Mouse (Mus musculus) cerebellum, postnatal 4 days (tissue): ENCODE data around the gene Tmem217.
"Not testable (repeated sequence)": the region's sequence is repeated elsewhere in the genome, so short reads cannot be mapped to it uniquely, and the experiment has no call there.

Source experiments
- DNase-seq, 2 experiments: peaks; one replicate each; pipeline ENCODE4 v3.0.0; 2022; ENCODE audit warnings: low spot score in 2 of 2, mixed read lengths in 1 of 2

Gene Tmem217

DNA sequence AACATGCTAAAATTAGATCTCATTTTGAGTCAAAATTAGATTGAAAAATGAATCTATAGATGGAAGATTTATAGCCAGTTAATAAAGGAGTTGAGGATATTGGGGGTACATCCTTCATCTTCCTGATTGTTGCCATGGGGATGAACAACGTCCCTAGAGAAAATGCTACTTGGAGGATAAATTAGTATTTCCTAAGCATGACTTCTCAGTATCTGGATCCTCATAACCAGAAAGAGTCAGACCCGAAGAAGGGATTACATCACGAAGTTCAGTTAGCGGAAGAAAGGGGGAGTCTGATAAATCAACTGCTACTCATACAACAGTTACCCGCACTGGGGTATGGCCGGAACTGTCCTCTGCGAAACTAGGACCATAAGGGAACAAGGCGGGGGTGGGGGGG, 3.2 kb downstream of the Tmem217 start:
- no peak for DNase-seq

DNA sequence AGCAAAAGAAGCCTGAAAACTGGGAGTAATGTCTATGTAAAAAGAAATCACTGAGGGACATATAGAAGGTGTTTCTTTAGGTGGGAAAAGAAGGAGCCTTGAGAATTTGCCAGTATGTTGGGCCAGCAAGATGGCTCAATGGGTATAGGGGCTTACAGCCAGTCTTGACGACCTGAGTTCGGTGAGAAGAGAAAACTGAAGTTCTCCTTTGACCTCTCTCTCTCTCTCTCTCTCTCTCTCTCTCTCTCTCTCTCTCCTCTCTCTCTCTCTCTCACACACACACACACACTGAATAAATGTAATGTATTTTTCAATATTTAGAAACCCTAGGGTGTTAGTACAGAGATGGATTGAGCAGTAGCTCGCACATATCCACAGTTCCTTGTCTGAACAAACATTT, 3.7 kb downstream of the Tmem217 start:
- DNase-seq, result no peak

DNA sequence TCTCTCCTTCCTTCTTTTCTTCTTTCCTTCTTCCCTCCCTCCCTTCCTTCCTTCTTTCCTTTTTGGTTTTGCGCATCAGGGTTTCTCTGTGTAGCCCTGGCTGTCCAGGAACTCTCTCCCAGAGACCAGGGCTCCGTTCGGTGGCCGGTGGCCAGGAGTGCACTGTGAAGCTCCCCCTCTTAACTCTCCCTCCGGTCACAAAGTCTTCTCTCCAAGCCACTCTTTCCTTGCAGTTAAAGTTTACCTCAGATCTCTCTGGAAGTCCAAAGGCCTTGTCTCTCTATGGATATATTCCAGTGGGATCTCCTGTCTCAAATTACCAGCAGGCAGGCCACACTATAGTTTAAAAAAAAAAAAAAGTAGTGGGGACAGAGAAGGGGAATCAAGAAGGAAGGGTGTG, 6.9 kb downstream of the Tmem217 start:
- DNase-seq, result no peak

DNA sequence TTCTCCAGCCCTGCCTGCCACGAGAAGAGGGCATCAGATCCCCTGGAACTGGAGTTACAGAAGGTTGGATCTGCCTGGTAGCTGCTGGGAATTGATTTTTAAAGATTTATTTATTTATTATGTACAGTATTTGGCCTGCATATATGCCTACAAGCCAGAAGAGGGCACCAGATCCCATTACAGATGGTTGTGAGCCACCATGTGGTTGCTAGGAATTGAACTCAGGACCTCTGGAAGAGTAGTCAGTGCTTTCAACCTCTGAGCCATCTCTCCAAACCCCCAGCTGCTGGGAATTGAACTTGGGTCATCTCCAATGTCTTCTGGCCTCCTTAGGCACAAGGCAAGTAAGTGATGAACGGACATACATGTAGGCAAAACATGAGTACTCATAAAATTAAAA, 8.1 kb downstream of the Tmem217 start:
- DNase-seq, result no peak

DNA sequence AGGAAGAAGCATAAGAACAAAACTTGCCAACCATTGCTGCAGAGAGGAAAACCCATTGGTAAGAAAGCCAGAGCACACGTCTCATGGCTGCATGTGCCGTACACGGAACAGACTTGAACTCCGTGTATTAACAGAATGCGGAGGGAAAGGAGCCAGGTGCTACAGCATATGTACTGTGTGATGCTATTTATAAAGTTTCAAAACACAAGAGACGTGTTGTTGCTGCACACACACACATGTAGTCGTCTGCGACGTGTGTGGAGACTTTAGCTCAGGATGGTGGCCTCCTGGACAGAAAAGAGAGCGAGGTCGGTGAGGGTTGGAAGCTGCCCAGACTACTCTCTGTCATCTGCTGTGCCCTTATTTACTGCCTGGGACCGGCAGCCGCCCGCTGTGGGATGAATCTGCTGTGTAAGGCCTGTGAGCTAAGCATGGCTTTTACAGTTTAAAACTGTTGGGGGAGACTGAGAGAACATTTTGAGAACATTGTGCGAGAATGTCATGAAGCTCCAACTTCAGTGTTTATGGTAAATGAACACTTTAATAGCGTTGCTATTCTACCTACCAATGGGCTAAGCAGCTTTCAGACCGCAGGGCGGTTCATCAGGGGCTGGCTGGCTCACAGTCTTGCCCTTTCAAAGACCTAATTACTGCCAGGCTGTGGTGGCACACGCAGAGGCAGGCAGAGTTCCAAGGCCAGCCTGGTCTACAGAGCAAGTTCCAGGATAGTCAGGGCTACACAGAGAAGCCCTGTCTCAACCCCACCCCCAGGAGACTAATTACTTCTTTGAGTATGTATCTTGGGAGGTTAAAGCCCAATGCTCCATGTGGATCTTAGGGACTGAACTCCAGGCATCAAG, 9.1 kb downstream of the Tmem217 start:
- DNase-seq, result no peak

DNA sequence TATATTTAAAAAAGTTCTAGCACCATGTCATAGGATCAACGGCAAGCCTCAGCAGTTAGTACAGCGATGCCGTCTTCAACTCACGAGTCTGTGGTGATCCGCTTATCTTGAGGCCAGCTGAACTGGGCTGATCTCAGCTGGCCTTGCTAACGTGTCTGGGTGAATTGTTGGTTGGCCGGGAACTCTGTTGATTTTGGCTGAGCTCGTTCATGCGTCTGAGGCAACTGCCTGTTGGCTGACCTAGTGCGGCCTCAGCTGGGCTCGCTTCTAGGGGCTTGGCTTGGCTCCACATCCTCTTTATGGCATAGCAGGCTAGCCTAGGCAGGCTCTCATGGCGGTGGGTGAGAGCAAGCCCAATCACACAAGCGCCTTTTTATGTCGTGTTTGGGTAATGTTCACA, 10.8 kb downstream of the Tmem217 start:
- DNase-seq, result peak in 1 of 2 experiments; percentile 56

DNA sequence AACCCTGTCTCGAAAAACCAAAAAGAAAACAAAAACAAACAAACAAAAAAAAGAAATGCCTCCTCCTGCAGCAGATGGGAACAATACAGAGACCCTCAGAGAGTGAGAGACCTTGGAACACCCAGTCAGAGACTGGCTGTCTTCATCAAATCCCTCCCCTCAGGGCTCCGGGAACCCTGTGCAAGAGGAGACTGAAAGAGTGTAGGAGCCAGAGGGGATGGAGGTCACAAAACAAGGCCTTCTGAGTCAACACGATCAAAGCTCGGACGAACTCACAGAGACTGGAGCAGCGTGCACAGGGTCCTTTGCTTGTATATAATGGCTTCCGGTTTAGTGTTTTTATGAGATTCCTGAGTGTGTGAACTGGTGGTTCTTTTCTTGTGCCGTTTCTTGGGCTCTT, 11.8 kb downstream of the Tmem217 start:
- no peak for DNase-seq

DNA sequence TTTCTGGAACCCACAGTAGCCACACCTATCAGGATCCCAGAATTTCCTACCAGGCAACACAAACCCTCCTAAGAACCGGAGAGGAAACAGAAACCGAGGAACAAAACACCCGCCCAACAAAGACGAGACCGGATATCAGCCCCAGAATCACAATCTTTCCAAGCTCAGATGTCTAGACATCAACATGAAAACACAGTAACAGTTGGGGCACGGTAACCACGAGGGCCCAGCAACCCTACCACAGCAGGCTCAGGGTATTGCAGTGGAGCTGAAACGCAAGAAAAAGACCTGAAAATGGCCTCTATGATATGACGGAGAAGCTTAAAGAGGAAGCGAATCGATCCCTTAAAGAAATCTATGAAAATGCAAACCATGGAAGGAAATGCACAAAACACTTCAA, 18.3 kb downstream of the Tmem217 start:
- DNase-seq, result no peak

DNA sequence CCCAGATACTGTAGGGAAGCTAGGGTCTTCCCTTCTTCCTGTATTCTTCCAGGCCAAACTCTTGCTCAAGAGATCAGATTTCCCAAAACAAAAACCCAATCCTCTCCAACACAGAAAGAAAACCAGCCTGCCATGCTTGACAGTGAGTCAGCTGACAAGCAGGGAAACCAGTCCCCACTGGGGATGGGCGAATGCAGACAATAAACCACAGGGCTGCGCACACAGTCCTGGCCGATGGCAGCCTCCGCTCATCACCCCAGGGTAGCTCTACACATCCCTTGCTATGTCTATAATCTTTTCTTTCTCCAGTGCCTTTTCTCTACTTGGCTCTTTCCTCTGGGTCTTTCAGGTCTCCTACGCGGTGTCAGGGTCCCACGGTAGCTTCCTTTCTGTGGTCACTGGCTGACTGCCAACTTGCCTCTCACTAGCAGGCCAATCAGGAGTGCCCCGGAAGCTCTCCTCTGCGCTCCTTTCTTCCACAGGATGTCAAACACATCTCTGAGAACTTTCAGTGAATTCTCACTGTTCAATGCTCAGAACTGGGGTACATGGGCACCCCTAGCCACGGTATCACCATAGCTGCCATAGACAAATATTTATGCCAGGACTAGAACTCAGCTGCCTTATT, 20.3 kb downstream of the Tmem217 start:
- no peak for DNase-seq

DNA sequence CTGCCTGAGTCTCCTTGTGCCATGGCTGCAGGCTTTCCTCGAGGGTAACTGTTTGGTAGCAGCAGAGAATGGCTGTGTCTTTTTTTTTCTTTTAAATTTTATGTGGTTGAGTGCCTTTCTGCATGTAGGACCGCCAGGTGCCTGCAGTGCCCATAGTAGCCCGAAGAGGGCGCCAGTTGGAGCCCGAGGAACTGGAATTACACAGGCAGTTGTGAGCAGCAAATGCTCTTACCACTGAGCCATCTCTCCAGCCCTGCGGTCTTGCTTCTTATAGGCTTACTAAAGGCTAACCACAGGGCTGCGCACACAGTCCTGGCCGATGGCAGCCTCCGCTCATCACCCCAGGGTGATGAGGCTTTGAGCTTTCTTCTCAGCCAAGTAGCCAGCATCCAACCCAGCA, 20.9 kb downstream of the Tmem217 start:
- DNase-seq, result no peak

DNA sequence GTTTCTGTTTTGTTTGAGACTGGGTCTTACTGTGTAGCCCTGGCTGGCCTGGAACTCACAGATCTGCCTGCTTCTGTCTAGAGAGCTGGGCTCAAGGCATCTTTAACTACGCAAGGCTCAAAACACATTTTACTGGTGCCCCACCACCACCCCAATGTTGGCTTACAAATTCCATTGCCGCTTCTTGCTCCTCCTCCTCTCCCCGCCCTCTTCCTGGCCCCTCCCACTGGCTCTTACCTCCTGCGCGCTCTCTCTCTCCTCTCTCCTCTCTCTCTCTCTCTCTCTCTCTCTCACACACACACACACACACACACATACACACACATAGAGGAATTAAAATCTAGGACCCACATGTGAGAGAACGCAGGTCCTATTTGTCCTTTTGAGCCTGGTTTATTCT, 21.7 kb downstream of the Tmem217 start:
- no peak for DNase-seq

DNA sequence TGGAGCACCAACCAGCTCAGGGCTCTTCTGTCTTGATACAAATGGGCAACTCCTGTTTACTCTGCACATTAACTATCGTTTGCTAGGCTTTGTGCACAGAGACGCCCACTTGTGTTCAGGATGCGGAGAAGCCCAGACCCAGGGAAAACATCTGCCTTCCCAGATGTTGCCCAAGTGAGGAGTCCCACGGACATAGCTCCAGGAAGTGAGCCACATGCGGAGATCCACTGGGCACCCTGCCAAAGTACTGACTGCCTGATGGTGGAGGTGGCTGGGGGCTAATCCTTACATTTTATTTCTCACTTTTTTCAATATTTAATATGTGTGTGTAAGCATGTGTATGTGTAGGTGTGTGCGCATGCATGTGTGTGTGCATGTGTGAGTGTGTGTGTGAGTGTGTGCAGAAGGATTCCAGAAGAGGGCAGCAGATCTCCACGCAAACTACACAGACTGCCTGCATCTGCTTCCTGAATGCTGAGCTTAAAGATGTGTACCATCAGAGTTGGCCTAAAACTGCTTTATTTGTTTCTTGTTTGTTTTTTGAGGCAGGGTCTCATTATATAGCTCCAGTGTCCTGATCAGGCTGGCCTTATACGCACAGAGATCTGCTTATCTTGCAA, 23.5 kb downstream of the Tmem217 start:
- DNase-seq, result no peak

DNA sequence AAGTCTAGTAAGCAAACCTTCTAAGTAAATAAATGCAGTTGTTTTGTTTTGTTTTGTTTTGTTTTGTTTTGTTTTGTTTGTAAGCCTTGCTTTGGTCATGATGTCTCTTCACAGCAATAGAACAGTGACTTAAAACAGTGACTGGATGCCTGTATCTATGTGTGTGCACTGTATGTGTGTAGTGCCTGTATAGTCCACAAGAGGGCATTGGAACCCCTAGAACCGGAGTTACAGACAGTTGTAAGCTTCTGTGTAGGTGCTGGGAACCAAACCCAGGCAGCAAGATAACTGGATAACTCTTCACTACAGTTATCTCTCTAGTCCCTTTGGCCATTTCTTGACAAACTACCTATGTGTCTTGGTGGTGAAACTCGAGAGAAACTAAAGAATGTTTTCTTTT, 26.6 kb downstream of the Tmem217 start:
- DNase-seq, result no peak

DNA sequence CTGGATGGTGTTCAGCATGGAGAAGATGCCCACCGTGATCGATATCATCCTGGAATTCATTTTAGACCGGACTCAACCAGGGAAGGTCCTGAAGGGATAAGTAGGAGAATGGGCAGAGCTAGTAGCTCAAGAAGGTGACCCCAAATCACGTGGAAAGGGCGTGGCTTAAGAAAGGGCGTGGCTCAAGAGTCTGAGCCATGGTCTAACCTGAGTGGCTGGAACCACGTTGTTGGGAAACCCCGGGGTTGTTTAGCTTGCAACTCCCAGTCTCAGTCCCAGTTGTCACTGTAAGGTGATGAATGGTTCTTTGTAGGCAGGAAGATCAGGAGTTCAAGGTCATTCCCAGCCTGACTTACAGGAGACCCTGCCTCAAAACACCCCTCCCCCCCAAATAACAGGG, 32.5 kb downstream of the Tmem217 start:
- no peak for DNase-seq

DNA sequence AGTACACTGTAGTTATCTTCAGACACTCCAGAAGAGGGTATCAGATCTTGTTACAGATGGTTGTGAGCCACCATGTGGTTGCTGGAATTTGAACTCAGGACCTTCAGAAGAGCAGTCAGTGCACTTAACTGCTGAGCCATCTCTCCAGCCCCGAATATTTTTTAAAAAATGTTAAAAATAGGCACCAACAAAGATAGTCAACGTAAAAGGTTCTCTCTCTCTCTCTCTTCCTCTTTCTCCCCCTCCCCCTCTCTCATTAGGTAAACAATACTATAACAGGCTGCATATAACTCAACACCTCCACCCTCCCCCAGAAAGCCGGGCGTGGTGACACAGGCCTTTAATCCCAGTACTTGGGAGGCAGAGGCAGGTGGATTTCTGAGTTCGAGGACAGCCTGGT, 33.5 kb downstream of the Tmem217 start:
- DNase-seq, result not testable (repeated sequence)

DNA sequence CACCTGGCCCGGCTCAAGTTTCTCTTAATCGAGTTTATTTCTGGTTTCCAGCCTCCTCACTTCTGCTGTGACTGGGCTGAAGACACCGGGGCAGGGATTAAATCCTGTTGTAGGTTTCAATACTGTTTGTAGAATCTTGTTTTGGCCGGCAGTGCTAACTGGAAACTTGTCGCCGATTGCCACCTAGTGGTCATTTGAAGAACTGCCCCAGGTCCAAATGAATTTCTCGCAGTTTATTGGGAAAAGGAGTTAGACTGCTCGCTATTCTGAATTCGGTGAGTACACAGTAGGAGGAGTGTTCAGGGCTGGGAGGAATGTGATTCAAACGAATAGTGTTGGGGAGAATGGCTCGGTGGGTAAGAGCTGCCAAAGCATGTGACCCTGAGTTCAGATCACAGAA, 37.8 kb downstream of the Tmem217 start:
- DNase-seq, result peak; percentile 76 to 86

DNA sequence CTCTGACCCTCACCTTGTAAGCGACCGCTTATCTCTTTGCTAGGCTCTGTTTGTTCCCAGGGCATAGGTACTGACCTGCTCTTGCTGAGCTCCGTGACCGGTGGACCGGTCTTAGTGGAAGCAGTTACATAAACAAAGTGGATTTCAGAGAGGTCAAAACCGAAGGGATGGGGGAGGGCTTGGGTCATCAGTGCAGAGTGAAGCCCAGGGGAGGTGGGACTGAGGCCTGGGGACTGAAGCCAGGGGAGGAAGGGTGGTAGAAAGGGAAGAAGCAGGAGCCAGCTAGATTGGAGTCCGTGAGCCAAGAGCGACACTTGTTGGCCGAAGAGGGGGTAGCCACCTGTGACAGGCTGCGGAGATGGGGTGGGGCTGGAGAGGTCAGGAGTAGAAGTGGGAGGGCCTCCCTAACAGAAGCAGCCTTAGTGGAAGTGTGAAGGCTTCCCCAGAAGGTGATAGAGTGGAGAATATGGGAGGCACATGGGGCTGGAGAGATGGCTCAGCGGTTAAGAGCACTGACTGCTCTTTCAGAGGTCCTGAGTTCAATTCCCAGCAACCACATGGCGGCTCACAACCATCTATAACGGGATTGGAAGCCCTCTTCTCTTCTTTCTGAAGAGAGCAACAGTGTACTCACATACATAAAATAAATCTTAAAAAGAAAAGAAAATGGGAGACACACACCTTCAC, 39.0 kb downstream of the Tmem217 start:
- peak; percentile 24 to 52 for DNase-seq

DNA sequence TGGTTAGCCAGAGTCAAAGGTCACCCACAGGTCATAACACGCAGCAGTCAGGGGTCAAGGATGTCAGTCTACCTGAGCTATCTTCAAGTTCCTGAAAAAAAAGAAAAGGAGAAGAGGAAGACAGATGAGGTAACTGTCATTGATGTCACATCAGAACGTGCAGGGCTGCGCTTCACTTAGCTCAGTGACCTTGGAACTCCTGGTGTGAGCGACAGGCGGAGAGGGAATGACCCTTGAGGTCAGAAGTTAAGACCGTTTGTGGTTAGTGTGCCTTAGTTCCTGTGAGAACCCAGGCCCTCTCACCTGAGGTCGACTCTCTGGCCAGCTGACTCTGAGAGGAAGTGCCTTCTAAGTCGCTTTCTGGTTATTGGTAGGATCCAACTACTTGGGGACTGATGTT, 41.5 kb downstream of the Tmem217 start:
- no peak for DNase-seq

DNA sequence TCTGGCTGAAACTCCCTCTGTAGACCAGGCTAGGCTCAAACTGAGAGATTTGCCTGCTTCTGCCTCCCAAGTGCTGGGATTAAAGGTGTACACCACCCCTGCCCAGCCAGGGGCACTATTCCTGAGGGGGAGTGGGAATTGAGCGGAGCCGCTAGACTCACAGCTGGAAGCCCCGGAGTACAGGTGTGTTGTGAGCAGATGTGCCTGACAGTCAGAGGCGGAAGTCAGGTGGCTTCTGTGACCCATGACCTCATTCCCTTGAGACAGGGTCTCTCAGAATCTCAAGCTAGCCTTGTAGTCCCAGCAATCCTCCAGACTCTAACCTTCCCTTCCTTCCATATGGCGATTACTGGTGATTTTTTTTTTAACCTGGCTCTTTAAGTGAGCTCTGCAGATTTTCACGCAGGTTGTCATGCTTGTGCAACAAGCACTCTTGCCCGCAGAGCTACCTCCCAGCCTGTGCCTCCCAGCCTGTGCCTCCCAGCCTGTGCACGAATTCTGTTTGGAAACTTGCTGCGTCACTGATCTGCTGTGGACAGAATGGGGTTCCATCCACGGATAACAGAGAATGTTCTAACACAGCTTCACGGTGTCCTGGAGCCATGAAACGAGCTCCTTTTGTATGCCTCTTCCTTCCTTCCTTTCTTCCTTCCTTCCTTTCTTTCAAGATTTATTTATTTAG, 43.1 kb downstream of the Tmem217 start:
- no peak for DNase-seq

DNA sequence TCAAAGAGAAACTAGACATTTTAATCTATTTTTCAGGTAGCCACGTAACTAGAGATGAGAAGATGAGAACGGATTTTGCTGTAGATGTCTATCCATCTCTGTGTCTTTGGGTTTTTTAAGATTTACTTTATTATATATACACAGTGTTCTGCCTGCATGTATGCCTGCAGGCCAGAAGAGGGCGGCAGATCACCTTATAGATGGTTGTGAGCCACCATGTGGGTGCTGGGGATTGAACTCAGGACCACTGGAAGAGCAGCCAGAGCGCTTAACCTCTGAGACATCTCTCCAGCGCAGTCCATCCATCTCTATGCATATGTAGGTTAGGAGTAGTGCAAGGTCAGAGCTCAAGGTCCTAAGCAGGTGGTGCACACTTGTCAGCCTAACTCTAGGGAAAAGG, 48.5 kb downstream of the Tmem217 start:
- DNase-seq, result no peak

DNA sequence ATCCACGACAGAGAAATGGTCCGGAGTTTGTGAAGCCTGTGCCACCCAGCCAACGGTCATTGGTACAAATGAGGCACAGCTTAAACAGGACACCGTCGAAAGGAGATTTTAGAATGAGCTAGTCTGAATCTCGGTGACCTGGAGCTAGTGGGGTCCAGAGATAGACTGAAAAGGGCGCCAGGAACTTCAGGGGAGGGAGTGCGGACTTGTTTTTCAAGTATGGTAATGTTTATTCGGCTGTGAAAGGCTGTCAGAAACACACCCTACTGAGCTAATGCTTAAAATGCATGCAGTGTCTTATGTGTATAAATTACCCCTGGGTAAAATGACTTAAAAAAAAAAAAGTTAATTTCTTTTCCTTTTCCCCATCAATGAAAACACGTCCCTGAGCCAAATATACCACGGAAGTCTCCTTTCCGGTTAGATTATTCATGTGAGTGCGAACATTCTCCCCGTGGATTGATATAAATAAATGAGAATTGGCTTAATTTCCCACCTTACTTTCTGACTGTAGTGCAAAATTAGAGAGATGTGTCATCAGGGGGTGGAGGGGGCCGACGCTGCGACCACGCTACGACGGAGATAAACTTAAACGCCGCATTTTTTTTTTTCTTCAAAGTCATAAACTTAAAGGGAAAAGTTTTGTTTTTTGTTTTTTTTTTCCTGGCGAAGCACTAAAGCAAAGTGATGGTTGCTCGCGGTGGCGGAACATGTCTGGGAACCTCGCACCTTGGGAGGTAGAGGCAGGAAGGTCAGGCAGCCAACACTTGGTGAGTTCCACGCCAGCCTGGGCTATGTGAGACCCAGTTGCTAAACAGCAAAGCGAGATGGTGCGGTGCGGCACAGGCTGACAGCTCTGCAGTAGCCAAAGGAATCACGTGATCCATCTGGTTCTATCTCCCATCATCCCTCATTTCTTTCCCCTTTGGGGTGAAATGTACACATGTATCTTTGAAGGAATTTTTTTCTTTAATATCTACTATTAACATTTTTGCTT, 49.2 kb downstream of the Tmem217 start:
- no peak for DNase-seq
